Mouse (Mus musculus) myocyte (in vitro differentiated cells): ENCODE measurements at regions not wholly inside any gene's neighbourhood (a gene's known extent, or its start where the extent isn't known, plus 50 kb on each side); places are given as distances from the start of the nearest gene placed in this dataset.

ENCODE experiments used
- H3K27me3 ChIP-seq: one replicate; pipeline ENCODE4 v1.6.1; 2011; ENCODE audit not compliant: control insufficient read depth, insufficient read depth, insufficient read length
- H3K36me3 ChIP-seq: one replicate; pipeline ENCODE4 v1.6.1; 2011; ENCODE audit not compliant: control insufficient read depth, insufficient read depth
- H3K4me2 ChIP-seq: one replicate; pipeline ENCODE4 v1.6.1; 2011; ENCODE audit warnings: low read depth, control low read depth
- H3K4me3 ChIP-seq: one replicate; pipeline ENCODE4 v1.5.1; 2011; ENCODE audit warnings: mild to moderate bottlenecking, control low read depth, moderate library complexity
- H3K79me2 ChIP-seq: one replicate; pipeline ENCODE4 v1.6.1; 2011; ENCODE audit not compliant: control insufficient read depth, insufficient read depth
- H3ac ChIP-seq: one replicate; pipeline ENCODE4 v1.6.1; 2011; ENCODE audit not compliant: control insufficient read depth, insufficient read length
- CEBPB ChIP-seq: IDR thresholded peaks from 2 replicates; pipeline ENCODE4 v1.6.1; 2011; ENCODE audit warnings: mild to moderate bottlenecking, moderate library complexity; ENCODE audit not compliant: poor library complexity, insufficient read depth, severe bottlenecking
- E2F4 ChIP-seq: IDR thresholded peaks from one replicate; pipeline ENCODE4 v1.6.1; 2011; ENCODE audit warnings: mild to moderate bottlenecking, control low read depth, moderate library complexity; ENCODE audit not compliant: insufficient read depth
- MAX ChIP-seq: IDR thresholded peaks from one replicate; pipeline ENCODE4 v1.6.1; 2011; ENCODE audit warnings: low read depth, mild to moderate bottlenecking, control low read depth
- MYOD1 ChIP-seq, 3 experiments: IDR thresholded peaks; one replicate each; pipeline ENCODE4 v1.6.1; 2011; ENCODE audit warnings: control low read depth in 2 of 3, low read depth in 2 of 3, mild to moderate bottlenecking in 2 of 3, moderate library complexity in 1 of 3; ENCODE audit not compliant: insufficient read length in 2 of 3, control insufficient read depth in 1 of 3
- MYOG ChIP-seq, 3 experiments: IDR thresholded peaks; one replicate each; pipeline ENCODE4 v1.6.1; 2011; ENCODE audit warnings: control low read depth in 2 of 3, low read depth in 2 of 3, mild to moderate bottlenecking in 2 of 3; ENCODE audit not compliant: insufficient read length in 2 of 3, control insufficient read depth in 1 of 3, insufficient read depth in 1 of 3
- POLR2A ChIP-seq: IDR thresholded peaks from one replicate; pipeline ENCODE4 v1.6.1; 2011; ENCODE audit warnings: low read depth, mild to moderate bottlenecking, control low read depth, moderate library complexity; ENCODE audit not compliant: insufficient read length
- POLR2AphosphoS2 ChIP-seq: IDR thresholded peaks from one replicate; pipeline ENCODE4 v1.6.1; 2011; ENCODE audit warnings: low read depth, control low read depth; ENCODE audit not compliant: insufficient read length
- REST ChIP-seq: IDR thresholded peaks from one replicate; pipeline ENCODE4 v1.6.1; 2011; ENCODE audit warnings: mild to moderate bottlenecking, control low read depth, moderate library complexity; ENCODE audit not compliant: insufficient read depth, insufficient read length
- SRF ChIP-seq: IDR thresholded peaks from one replicate; pipeline ENCODE4 v1.6.1; 2011; ENCODE audit warnings: low read depth; ENCODE audit not compliant: control insufficient read depth, insufficient read length
- TCF12 ChIP-seq: IDR thresholded peaks from one replicate; pipeline ENCODE4 v1.6.1; 2011; ENCODE audit warnings: mild to moderate bottlenecking, control low read depth; ENCODE audit not compliant: poor library complexity, insufficient read depth, severe bottlenecking
- TCF3 ChIP-seq: IDR thresholded peaks from one replicate; pipeline ENCODE4 v1.6.1; 2011; ENCODE audit warnings: low read depth, control low read depth; ENCODE audit not compliant: insufficient read length
- USF1 ChIP-seq: IDR thresholded peaks from one replicate; pipeline ENCODE4 v1.6.1; 2011; ENCODE audit warnings: low read depth, mild to moderate bottlenecking, control low read depth, moderate library complexity

- no peak overlapping the region for H3K4me3 ChIP-seq
- TF ChIP-seq POLR2A (no peak), REST (no peak), TCF3 (no peak), POLR2AphosphoS2 (no peak), SRF (no peak), USF1 (no peak), E2F4 (no peak), MAX (no peak), MYOD1 (IDR thresholded peaks at IDR 0.05; ENCODE audit: control insufficient read depth in 1 of 3, insufficient read length in 2 of 3, low read depth in 2 of 3) (no peak), MYOG (IDR thresholded peaks at IDR 0.05; ENCODE audit: control insufficient read depth in 1 of 3, insufficient read depth in 1 of 3, insufficient read length in 2 of 3, low read depth in 2 of 3) (no peak), CEBPB (no peak), TCF12 (no peak)
Observed at GRCm38 (mm10) chr13:71138745-71139312, 297.2 kb upstream of the Adamts16 start.

GRCm38 (mm10) chr13:71135940-71136632 is 294.5 kb upstream of the Adamts16 start:
- TF ChIP-seq CEBPB (no peak), POLR2A (no peak), TCF3 (no peak), REST (no peak), MYOD1 (IDR thresholded peaks at IDR 0.05; ENCODE audit: control insufficient read depth in 1 of 3, insufficient read length in 2 of 3, low read depth in 2 of 3) (no peak), POLR2AphosphoS2 (no peak), MAX (no peak), TCF12 (no peak), USF1 (no peak), E2F4 (no peak), SRF (no peak), MYOG (IDR thresholded peaks at IDR 0.05; ENCODE audit: control insufficient read depth in 1 of 3, insufficient read depth in 1 of 3, insufficient read length in 2 of 3, low read depth in 2 of 3) (no peak)
- H3K4me2 ChIP-seq, result no peak overlapping the region

More at GRCm38 (mm10) chr13:71138745-71139312, 297.2 kb upstream of the Adamts16 start:
- Histone ChIP-seq H3K4me2 (no peak overlapping the region), H3K36me3 (no peaks in the 10 kb centered on the region), H3K79me2 (no peaks in the 10 kb centered on the region), H3ac (no peak overlapping the region), H3K27me3 (no peaks in the 10 kb centered on the region)

GRCm38 (mm10) chr13:71121484-71121883 is 279.9 kb upstream of the Adamts16 start:
- H3ac ChIP-seq, result no peak overlapping the region
- no peaks in the 10 kb centered on the region for H3K79me2 ChIP-seq
- TF ChIP-seq MYOD1 (IDR thresholded peaks at IDR 0.05; ENCODE audit: control insufficient read depth in 1 of 3, insufficient read length in 2 of 3, low read depth in 2 of 3), result no peak
- TF ChIP-seq REST, result peak; percentile 64
- H3K4me3 ChIP-seq, result no peak overlapping the region
- H3K36me3 ChIP-seq, result no peaks in the 10 kb centered on the region
- H3K4me2 ChIP-seq, result no peak overlapping the region
- H3K27me3 ChIP-seq, result no peaks in the 10 kb centered on the region

More at GRCm38 (mm10) chr13:71135940-71136632, 294.5 kb upstream of the Adamts16 start:
- Histone ChIP-seq H3ac (no peak overlapping the region), H3K27me3 (no peaks in the 10 kb centered on the region), H3K4me3 (no peak overlapping the region), H3K36me3 (no peaks in the 10 kb centered on the region), H3K79me2 (no peaks in the 10 kb centered on the region)

GRCm38 (mm10) chr13:71108175-71108574 is 266.6 kb upstream of the Adamts16 start:
- TF ChIP-seq CEBPB (no peak), MYOD1 (IDR thresholded peaks at IDR 0.05; ENCODE audit: control insufficient read depth in 1 of 3, insufficient read length in 2 of 3, low read depth in 2 of 3) (no peak), REST (no peak), USF1 (no peak)
- no peak overlapping the region for H3ac ChIP-seq
- no peaks in the 10 kb centered on the region for H3K36me3 ChIP-seq
- no peak overlapping the region for H3K4me2 ChIP-seq
- no peaks in the 10 kb centered on the region for H3K79me2 ChIP-seq
- H3K4me3 ChIP-seq, result no peak overlapping the region
- H3K27me3 ChIP-seq, result no peaks in the 10 kb centered on the region

GRCm38 (mm10) chr13:71105229-71105838 is 263.7 kb upstream of the Adamts16 start:
- H3K4me2 ChIP-seq, result peak overlapping the region; percentile 86
- TF ChIP-seq MAX (no peak), POLR2A (no peak), MYOD1 (IDR thresholded peaks at IDR 0.05; ENCODE audit: control insufficient read depth in 1 of 3, insufficient read length in 2 of 3, low read depth in 2 of 3) (peak in 1 of 3 experiments; percentile 32), REST (no peak)

More at GRCm38 (mm10) chr13:71105229-71105838, 263.7 kb upstream of the Adamts16 start:
- Histone ChIP-seq H3K36me3 (no peaks in the 10 kb centered on the region), H3K4me3 (no peak overlapping the region), H3K79me2 (no peaks in the 10 kb centered on the region), H3ac (no peak overlapping the region), H3K27me3 (no peaks in the 10 kb centered on the region)
